Mouse (Mus musculus): ENCODE data around the gene Ciao2b. TPM values are rescaled to one million over a fixed set of nuclear protein-coding genes. Genes with fewer than 3 reads are reported as not detected.

Gene Ciao2b
- polyA plus RNA-seq, 1 experiment, result 35.7 TPM

DNA sequence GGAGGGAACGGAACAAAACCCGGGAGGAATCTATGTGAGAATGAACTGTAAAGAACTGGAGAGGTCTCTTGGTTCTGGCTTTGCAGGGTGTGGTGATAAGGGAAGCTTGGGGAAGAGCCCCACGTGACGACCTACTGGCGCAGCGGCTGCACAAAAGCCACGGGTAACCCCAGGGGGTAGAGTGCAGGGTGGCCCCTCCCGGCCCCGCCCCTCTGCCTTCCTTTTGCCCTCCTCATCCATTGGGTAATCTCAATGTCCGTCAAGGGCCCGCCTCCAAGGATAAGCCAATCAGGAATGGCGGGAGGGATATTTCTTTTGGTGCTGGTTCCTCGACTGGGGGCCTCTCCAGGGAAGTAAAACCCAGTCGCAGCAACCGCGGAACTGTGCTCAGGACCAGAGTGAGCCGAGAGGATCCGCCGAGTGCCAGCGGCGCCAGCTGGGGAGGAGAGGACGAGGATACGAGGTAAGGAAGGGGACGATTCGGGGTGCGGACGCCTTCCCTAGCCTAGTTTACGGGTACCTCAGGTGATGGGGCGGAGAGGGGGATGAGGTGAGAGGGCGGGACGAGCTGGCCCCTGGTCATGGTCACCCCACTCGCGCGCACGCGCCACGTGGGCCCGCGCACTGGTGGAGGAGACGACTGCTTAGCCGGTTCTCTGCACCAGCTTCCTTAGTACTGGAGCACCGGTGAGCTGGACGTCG, 50.5 kb downstream of the Ciao2b start, which contains the start of gene Pdp2:
Gene Pdp2, plus strand, starts transcription at position 319 of the 702 bp plus-strand sequence.
- peak; percentile 87 to 88 for DNase-seq (ENCODE audit: low read depth in 1 of 2, low spot score in 2 of 2)
- Histone ChIP-seq H3K4me1 (ENCODE audit: control insufficient read depth, insufficient read depth, insufficient read length) (peaks cover 2% of the 10 kb centered on the region; the same call in 1 of the 2 replicates), H3K36me3 (ENCODE audit: control insufficient read depth, insufficient read depth, low read length) (peaks cover 8% of the 10 kb centered on the region), H3K27ac (ENCODE audit: insufficient read depth, low read length) (peak within 1 kb of the TSS; percentile 85), H3K4me3 (ENCODE audit: extremely low read depth, insufficient read depth, insufficient read length) (peak within 1 kb of the TSS; percentile 96), H3K27me3 (ENCODE audit: control insufficient read depth, insufficient read depth, low read length) (no peaks in the 10 kb centered on the region)
- TF ChIP-seq CTCF (IDR thresholded peaks at IDR 0.05; ENCODE audit: extremely low read depth, insufficient read depth, insufficient read length, insufficient replicate concordance) (no peak), POLR2A (IDR thresholded peaks at IDR 0.05; ENCODE audit: low read depth, low read length) (peak; percentile 52)
- 1% methylated on average over 44 of the region's 44 CpGs for WGBS

DNA sequence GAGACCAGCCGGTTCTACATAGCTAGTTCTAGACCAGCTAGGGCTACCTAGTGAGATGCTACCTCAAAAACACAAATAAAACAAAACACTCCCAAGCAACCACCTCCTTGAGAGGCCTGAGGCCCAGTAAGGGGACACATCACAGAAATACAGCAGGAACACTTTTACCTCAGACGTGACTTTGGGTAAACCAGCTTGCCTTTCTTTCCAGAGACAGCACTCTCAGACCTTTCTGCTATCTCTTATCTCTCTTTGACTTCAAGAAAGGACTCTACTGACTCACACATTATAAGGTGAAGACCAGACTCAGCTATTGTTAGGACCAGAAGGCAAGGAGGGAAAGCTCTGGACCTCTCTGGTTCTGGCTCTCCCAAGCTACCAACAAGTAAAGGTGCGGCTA, 51.5 kb downstream of the Ciao2b start:
- WGBS, result 91% methylated on average over 3 of the region's 3 CpGs
- TF ChIP-seq POLR2A (IDR thresholded peaks at IDR 0.05; ENCODE audit: low read depth, low read length), result no peak
- TF ChIP-seq CTCF (IDR thresholded peaks at IDR 0.05; ENCODE audit: extremely low read depth, insufficient read depth, insufficient read length, insufficient replicate concordance), result no peak
- Histone ChIP-seq H3K4me3 (ENCODE audit: extremely low read depth, insufficient read depth, insufficient read length) (no peak overlapping the region), H3K36me3 (ENCODE audit: control insufficient read depth, insufficient read depth, low read length) (peaks cover 8% of the 10 kb centered on the region), H3K27me3 (ENCODE audit: control insufficient read depth, insufficient read depth, low read length) (no peaks in the 10 kb centered on the region), H3K4me1 (ENCODE audit: control insufficient read depth, insufficient read depth, insufficient read length) (peaks cover 2% of the 10 kb centered on the region; the same call in 1 of the 2 replicates), H3K27ac (ENCODE audit: insufficient read depth, low read length) (no peak overlapping the region)
- no peak for DNase-seq (ENCODE audit: low read depth in 1 of 2, low spot score in 2 of 2)

Other genes starting within 250 kb of the Ciao2b start
- gene Cmtm4, start 246.2 kb downstream of the Ciao2b start, polyA plus RNA-seq (2012; rRNA removed), result 4.8 and 5.6 TPM in 2 replicates
- gene Dync1li2, start 198.9 kb downstream of the Ciao2b start, polyA plus RNA-seq (2012; rRNA removed), result 8.4 and 8.6 TPM in 2 replicates
- 0.23 and 0.25 TPM in 2 replicates for gene Terb1, start 132.1 kb downstream of the Ciao2b start, polyA plus RNA-seq (2012; rRNA removed)
- 4.1 and 6.6 TPM in 2 replicates for gene Nae1, start 107.3 kb downstream of the Ciao2b start, polyA plus RNA-seq (2012; rRNA removed)
- gene Car7, start 107.3 kb downstream of the Ciao2b start, polyA plus RNA-seq (2012; rRNA removed), result 1.4 and 1.9 TPM in 2 replicates
- gene Pdp2, start 50.5 kb downstream of the Ciao2b start, polyA plus RNA-seq (2012; rRNA removed), result 2.4 and 2.9 TPM in 2 replicates
- 0.29 TPM in 1 of 2 replicates, not detected in the other for gene Cdh16, start 17.6 kb downstream of the Ciao2b start, polyA plus RNA-seq (2012; rRNA removed)
- 13.1 and 17.2 TPM in 2 replicates for gene Rrad, start 10.6 kb downstream of the Ciao2b start, polyA plus RNA-seq (2012; rRNA removed)
- not detected in 2 replicates for gene Ces2a, start 92.0 kb upstream of the Ciao2b start, polyA plus RNA-seq (2012; rRNA removed)
- not detected in 2 replicates for gene Ces2b, start 189.6 kb upstream of the Ciao2b start, polyA plus RNA-seq (2012; rRNA removed)
- 0.33 and 0.84 TPM in 2 replicates for gene Ces2c, start 205.1 kb upstream of the Ciao2b start, polyA plus RNA-seq (2012; rRNA removed)